Mouse (Mus musculus) heart, adult 18-20 months (tissue): ENCODE results near the gene Elp5. TPM values are rescaled to one million over a fixed set of nuclear protein-coding genes. Genes with fewer than 3 reads are reported as not detected.
"Not testable (repeated sequence)": the region's sequence is repeated elsewhere in the genome, so short reads cannot be mapped to it uniquely, and the experiment has no call there.

Experiments
- DNase-seq, 2 experiments: peaks; one replicate each; pipeline ENCODE4 v3.0.0; 2021 to 2022; ENCODE audit warnings: mixed read lengths in 1 of 2
- microRNA-seq, 2 experiments: library from miRNA; unstranded; fragments of <30 nt; microRNA quantifications; one replicate each; pipeline ENCODE4 v1.2.0; 2022
- total RNA-seq, 2 experiments: library from RNA; stranded (reverse); gene quantifications; 2 replicates each; pipeline ENCODE4 v1.2.3; 2021

Elp5 gene
- total RNA-seq, 2 experiments from 2014 or later: 46.2 to 53.1 TPM

DNA sequence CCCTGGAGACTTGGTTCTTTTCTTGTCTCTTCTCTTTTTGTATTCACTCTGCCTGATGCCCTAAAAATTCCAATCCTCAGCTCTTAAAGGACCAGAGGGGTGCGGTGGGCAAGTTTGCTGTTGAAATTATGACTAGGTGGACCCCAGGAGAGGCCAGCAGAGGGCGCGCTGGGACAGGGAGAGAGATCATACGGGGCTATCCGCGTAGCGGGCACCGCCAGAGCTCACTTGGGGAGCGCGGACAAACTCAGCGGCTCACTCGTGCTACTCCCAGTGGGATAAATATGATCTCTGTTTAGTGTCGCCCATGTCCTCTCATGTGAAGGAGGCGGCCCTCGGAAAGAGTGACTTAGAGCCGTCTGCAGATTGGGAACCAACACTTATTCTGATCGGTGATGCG lies 48.1 kb downstream of the Elp5 start:
- peak; percentile 91 to 99 for DNase-seq

DNA sequence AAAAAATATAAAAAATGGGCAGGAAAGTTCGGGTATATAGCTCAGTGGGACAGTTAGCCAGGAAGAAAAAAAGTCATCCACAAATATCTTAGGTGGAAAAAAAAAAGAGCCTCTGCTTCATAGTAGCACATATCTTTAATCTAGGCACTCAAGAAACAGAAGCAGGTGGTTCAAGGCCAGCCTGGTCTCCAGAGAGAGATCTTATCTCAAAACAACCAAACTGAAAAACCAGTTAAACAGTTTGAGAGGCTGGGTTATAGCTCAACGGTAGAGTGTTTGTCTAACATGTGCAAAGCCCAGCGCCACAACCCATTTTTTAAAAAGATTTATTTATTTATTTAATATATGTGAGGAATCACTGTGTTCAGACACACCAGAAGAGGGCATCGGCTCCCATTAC lies 49.3 kb downstream of the Elp5 start:
- DNase-seq: no peak

DNA sequence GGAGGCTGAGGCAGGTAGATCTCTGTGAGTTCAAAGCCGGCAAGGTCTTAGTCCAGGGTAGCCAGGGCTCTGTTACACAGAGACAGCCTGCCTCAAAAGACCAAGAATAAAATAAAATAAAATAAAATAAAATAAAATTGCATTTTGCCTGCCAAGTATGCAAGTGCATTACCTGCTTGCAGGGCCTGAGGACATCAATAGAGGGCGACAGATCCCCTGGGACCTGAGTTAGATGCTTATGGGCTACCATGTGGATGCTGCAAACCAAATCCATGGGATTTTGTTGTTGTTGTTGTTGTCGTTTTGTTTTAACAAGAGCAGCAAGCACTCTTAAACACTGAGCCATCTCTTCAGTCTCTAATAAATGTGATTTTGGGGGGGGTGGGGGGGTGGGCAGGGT lies 50.1 kb downstream of the Elp5 start:
- DNase-seq: no peak

GRCm38 (mm10) chr11:69931769-69932168 lies 50.5 kb downstream of the Elp5 start:
- no peak for DNase-seq

GRCm38 (mm10) chr11:69930967-69931537 lies 51.3 kb downstream of the Elp5 start:
- DNase-seq: no peak

DNA sequence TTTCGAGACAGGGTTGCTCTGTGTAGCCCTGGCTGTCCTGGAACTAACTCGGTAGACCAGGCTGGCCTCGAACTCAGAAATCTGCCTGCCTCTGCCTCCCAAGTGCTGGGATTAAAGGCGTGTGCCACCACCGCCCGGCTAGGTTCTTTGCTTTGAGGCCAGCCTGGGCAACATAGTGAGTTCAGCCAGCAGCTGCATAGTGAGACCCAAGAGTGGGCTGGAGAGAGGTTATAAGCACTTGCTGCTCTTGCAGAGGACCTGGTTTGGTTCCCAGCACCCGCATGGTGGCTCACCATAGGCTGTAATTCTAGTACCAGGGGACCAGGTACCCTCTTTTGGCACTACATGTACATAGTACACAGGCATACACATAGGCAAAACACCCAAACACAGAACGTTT lies 52.1 kb downstream of the Elp5 start:
- DNase-seq: not testable (repeated sequence)

DNA sequence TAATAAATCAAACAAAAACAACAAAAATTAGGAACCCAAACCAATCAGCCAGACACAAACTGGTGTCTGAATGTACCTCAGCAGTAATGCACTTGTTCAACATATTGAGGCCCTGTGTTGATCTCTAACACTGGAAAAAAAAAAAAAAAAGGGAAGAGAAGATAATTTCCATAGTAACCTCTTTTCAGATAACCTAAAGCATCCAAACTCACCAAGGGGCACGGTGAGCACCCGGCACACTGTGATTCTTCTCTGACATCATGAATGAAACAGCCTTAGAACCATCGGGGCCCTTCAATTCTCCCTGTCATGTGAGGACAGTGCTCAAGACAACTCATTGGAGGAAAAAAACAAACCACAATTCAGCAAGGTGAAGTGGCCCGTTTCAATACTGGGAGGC lies 52.6 kb downstream of the Elp5 start:
- DNase-seq: no peak

DNA sequence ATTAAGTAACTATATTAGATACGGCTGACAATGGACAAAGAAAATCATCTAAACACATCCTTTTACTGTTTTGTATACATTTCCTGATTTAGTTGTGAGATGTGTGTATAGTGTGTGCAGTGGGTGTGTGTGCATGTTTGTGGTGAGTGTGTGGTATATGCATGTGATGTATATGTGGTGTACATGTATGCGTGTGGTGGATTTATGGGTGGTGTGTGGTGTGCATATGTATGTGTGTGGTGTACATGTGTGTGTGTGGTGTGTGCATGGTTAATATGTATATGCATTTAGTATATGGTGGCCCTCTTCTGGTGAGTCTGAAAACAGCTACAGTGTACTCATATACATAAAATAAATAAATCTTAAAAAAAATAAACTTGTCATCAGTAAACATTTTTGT lies 54.8 kb downstream of the Elp5 start:
- DNase-seq: no peak

GRCm38 (mm10) chr11:69922796-69923195 lies 59.5 kb downstream of the Elp5 start:
- no peak for DNase-seq

GRCm38 (mm10) chr11:69922012-69922756 lies 60.1 kb downstream of the Elp5 start:
- DNase-seq: peak in 1 of 2 experiments; percentile 32

DNA sequence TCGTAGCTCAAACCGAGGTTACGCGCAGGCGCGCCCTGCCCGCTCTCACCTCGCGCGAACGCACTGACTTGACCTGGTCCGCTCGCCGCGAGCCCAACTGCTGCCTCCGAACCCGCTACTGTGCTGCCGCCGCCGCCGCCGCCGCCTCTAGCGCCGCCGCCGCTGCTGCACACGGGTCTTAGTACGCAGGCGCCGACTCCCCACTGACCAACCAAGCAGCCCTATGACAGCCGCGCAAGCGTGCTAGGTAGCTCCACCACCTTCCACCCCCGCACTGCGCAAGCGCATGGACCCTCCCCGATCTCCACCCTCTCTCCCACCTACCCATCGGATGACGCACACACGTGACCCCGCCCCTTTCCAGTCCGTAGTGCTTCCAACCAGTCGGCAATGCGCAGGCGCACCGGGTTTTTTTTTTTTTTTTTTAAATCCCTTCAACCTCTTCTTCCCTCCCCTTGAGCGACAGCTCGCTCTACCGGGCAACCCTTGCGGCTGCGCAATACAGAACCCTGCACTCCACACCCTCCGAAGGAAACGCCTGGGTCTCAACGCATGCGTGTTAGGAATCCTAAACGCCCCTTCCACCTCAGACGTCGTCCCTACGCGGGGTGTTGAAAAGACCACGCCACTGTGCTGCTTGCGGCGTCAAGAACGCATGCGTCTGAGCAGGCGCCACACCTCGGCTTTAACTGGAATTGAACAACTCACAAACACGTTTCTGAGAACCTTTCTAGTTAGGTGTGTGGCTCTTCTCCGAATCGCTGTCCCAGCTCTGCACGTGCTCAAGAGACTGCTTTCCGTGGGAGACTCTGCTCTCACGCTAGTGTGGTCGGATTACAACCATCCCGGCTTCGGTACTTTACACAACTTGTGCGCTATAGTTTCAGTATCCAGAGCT lies 61.0 kb downstream of the Elp5 start, which contains the start of gene Eif5a:
TSS of gene Eif5a (minus strand) at position 845 of the 898 bp plus-strand sequence.
- peak; percentile 100 for DNase-seq

DNA sequence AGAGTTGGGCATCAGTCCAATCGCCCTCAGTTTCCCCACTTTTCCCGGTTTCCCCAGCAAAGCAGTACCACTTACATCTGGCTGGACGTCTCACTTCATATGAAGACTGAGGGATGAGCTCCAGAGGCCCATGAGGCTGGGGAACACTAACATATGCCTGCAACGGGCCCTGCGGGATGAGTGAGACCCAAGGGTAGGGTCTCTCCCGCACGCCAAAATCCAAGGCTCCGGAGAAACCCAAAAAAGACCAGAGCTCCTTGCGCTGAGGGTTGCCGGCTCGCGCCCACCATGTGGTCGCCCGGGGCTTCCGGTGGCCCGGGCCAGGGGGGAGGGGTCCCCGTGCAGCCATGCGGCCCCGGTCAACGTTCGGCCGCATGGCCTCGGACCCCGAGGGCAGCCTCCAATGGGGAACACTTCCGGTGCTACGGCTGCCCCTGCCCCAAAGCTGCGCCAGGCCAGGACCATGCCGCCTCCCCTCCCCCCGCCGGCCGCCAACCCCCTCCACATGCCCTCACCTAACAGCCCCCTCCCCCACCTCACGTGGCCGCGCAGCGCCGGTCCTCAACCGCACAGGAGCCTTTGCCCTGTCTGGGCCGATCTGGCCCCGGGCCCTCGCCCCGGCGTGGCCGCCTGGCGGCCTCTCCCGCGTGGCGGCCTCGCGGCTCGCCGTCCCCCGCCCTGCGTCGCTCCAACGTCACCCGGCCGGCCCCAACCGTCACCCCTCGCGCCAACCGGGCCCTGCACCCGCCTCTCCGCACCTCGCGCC lies 61.9 kb downstream of the Elp5 start:
- no peak for DNase-seq

DNA sequence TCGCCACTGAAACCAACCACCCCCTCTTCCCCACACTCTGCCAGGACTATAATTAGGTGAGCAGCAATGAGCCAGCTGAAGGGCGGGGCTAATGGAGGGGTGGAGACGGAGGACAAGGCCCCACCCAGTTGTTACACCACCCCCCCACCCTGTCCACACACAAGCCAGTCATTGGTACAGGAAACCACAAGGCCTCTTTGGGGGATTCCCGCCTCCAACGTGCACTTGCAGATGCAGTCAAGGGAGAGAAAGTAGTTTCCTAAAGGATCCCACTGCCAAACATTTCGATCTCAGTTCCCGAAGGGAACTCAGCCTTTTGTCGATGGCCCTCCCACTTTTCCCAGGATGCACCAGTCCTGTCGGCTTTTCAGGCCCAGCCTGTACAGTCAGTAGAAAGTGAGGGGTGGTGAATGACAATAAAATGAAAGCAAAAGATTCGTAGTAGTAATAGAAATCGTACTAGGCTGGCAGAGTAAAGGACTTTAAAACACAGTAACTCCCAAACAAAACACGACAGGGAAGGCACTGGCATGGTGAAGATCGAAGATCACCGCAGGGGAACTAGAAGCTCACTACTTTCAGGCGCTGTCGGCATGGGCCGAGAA lies 62.6 kb downstream of the Elp5 start:
- DNase-seq: peak; percentile 91 to 92

DNA sequence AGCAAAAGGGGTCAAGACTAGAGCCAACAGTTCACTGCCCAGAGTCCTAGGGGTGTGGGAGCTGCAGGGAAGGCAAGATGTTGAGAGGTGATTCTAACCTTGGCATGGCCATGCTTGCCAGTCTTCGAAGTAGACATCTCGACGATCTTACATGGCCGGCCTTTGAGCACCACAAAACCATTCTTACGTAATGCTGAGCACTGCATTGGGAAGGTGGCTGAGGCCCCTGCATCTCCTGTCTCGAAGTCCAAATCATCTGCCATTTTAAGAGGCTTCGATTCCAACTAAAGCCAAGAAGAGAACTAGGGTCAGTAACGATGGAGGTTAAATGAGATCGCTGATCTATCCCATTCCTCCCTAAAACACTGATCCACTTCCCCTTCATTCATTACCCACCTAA lies 63.3 kb downstream of the Elp5 start:
- no peak for DNase-seq

Small RNA genes lying within 50 kb of the gene (microRNA-seq; reads per million reads assigned to microRNA genes)
- gene Gm44349 (0 to 0.76 reads per million in 2 experiments), gene Mir324 (1,353 to 1,413 reads per million in 2 experiments)

Other genes starting within 250 kb of the Elp5 start
- 10 to 100 TPM; 27.4 to 33.4 TPM for gene Polr2a, start 223.9 kb downstream of the Elp5 start, total RNA-seq
- not detected for gene Slc35g3, start 220.5 kb downstream of the Elp5 start, total RNA-seq
- 10 to 100 TPM; 41.7 to 44.7 TPM for gene Zbtb4, start 216.6 kb downstream of the Elp5 start, total RNA-seq
- 1 to 10 TPM; 2.0 to 4.6 TPM for gene Chrnb1, start 186.6 kb downstream of the Elp5 start, total RNA-seq
- gene Fgf11, start 180.7 kb downstream of the Elp5 start, total RNA-seq: 1 to 10 TPM; 2.6 to 3.0 TPM
- under 1 TPM; 0.17 to 0.49 TPM for gene Tmem102, start 176.9 kb downstream of the Elp5 start, total RNA-seq
- gene Gm39566, start 167.2 kb downstream of the Elp5 start, total RNA-seq: not detected
- gene Spem2, start 164.1 kb downstream of the Elp5 start, total RNA-seq: not detected
- gene Spem1, start 160.3 kb downstream of the Elp5 start, total RNA-seq: not detected
- 1 to 10 TPM; 3.3 to 3.9 TPM for gene Nlgn2, start 144.7 kb downstream of the Elp5 start, total RNA-seq
- 100 to 1,000 TPM; 232 to 246 TPM for gene Tmem256, start 144.0 kb downstream of the Elp5 start, total RNA-seq
- 10 to 100 TPM; 19.6 to 21.4 TPM for gene Plscr3, start 136.1 kb downstream of the Elp5 start, total RNA-seq
- gene Tnk1, start 123.8 kb downstream of the Elp5 start, total RNA-seq: not detected
- not detected for gene Tmem95, start 104.5 kb downstream of the Elp5 start, total RNA-seq
- gene Kctd11, start 101.1 kb downstream of the Elp5 start, total RNA-seq: 1 to 10 TPM; 2.0 to 2.5 TPM
- gene Acap1, start 87.0 kb downstream of the Elp5 start, total RNA-seq: 1 to 10 TPM in 1 of 2 experiments, under 1 TPM in 1; 0.72 to 4.4 TPM
- gene 2810408A11Rik, start 81.5 kb downstream of the Elp5 start, total RNA-seq: under 1 TPM in 1 of 2 experiments, not detected in 1; 0.41 TPM
- 10 to 100 TPM; 42.1 to 48.0 TPM for gene Neurl4, start 81.4 kb downstream of the Elp5 start, total RNA-seq
- gene Gps2, start 68.6 kb downstream of the Elp5 start, total RNA-seq: 10 to 100 TPM; 26.2 to 27.5 TPM
- gene Eif5a, start 60.6 kb downstream of the Elp5 start, total RNA-seq: 100 to 1,000 TPM; 415 to 425 TPM
- gene Ybx2, start 46.7 kb downstream of the Elp5 start, total RNA-seq: 10 to 100 TPM; 14.6 to 23.1 TPM
- gene Slc2a4, start 34.3 kb downstream of the Elp5 start, total RNA-seq: 100 to 1,000 TPM; 402 to 439 TPM
- 1 to 10 TPM in 1 of 2 experiments, not detected in 1; 1.3 TPM for gene Cldn7, start 17.7 kb downstream of the Elp5 start, total RNA-seq
- 100 to 1,000 TPM; 130 to 144 TPM for gene Ctdnep1, start 1.4 kb downstream of the Elp5 start, total RNA-seq
- gene Gabarap, start 8.6 kb upstream of the Elp5 start, total RNA-seq: 100 to 1,000 TPM; 285 to 320 TPM
- gene Phf23, start 13.3 kb upstream of the Elp5 start, total RNA-seq: 10 to 100 TPM; 18.4 to 19.7 TPM
- gene Dvl2, start 18.1 kb upstream of the Elp5 start, total RNA-seq: 1 to 10 TPM; 3.4 to 4.8 TPM
- 1,000 to 10,000 TPM; 1,326 to 1,372 TPM for gene Acadvl, start 32.9 kb upstream of the Elp5 start, total RNA-seq
- 1 to 10 TPM; 5.9 to 6.8 TPM for gene Dlg4, start 34.4 kb upstream of the Elp5 start, total RNA-seq
- gene Asgr1, start 71.6 kb upstream of the Elp5 start, total RNA-seq: not detected
- gene Asgr2, start 110.1 kb upstream of the Elp5 start, total RNA-seq: under 1 TPM in 1 of 2 experiments, not detected in 1; 0.21 TPM
- gene Mgl2, start 147.8 kb upstream of the Elp5 start, total RNA-seq: 1 to 10 TPM; 3.5 to 5.1 TPM
- gene Clec10a, start 173.7 kb upstream of the Elp5 start, total RNA-seq: 1 to 10 TPM; 3.1 to 3.5 TPM
- 1 to 10 TPM in 1 of 2 experiments, under 1 TPM in 1; 0.65 to 2.2 TPM for gene Slc16a11, start 230.2 kb upstream of the Elp5 start, total RNA-seq
- 1 to 10 TPM; 2.1 to 2.9 TPM for gene Slc16a13, start 238.5 kb upstream of the Elp5 start, total RNA-seq
- gene Bcl6b, start 247.3 kb upstream of the Elp5 start, total RNA-seq: 10 to 100 TPM in 1 of 2 experiments, 1 to 10 TPM in 1; 5.5 to 15.5 TPM